Comparison of ENCODE assay signal across 21 mouse cellular contexts in genomic region chr7:3386036-3386730, GRCm38 (mm10). TPM values are rescaled to one million over a fixed set of nuclear protein-coding genes. Genes with fewer than 3 reads are reported as not detected.
"Had no signal": no experiment of that assay in that cellular context is flagged by ENCODE, and none has a peak within 500 bp of the region (broad histone marks: within the 10 kb centered on the region; RNA-seq: fewer than 3 reads in every experiment).

No protein-coding gene starts in this region.

- H3K27ac ChIP-seq: liver, embryonic 15.5 days; lung, embryonic 15.5 days; macrophage; midbrain, embryonic 12.5 days; neural tube, embryonic 12.5 days; stomach, embryonic 15.5 days; stomach, postnatal 0 days had no signal

- H3K4me3 ChIP-seq: liver, embryonic 15.5 days; lung, embryonic 15.5 days; megakaryocyte, embryonic 14.5 days; midbrain, embryonic 12.5 days; neural tube, embryonic 12.5 days; stomach, embryonic 15.5 days had no signal

- DNase-seq: liver, postnatal 0 days; lung, adult 2 months; lung, postnatal 14 days; lung, postnatal 36 days; midbrain, embryonic 14.5 days; right cerebral cortex, postnatal 14 days; thymus, adult 2 months; thymus, postnatal 25 days; thymus, postnatal 4 days had no signal

RNA-seq across cellular contexts. Expression of gene Cacng8, which starts 4.3 kb away (rescaled TPM):
- total RNA-seq: megakaryocyte progenitor cell, adult 5-6 weeks; monocyte, adult 5-6 weeks; neutrophil, adult 5-6 weeks had no signal

RNA-seq across cellular contexts. Expression of gene Cacng6, which starts 37.8 kb away (rescaled TPM):
- total RNA-seq: megakaryocyte progenitor cell, adult 5-6 weeks; midbrain, postnatal 0 days; monocyte, adult 5-6 weeks; neutrophil, adult 5-6 weeks had no signal

RNA-seq across cellular contexts. Expression of gene Cacng7, which starts 53.4 kb away (rescaled TPM):
- total RNA-seq: megakaryocyte progenitor cell, adult 5-6 weeks; monocyte, adult 5-6 weeks; neutrophil, adult 5-6 weeks had no signal
